Mouse (Mus musculus) midbrain, embryonic 16.5 days (tissue): ENCODE measurements around the gene Apol11a. TPM values are rescaled to one million over a fixed set of nuclear protein-coding genes. Genes with fewer than 3 reads are reported as not detected.
"Not testable (repeated sequence)": the region's sequence is repeated elsewhere in the genome, so short reads cannot be mapped to it uniquely, and the experiment has no call there.

Experiments
- ATAC-seq: fragments of 200-750 bp; cut with Nextera tagmentation; 2 replicates; pipeline ENCODE4 v1.8.0; 2017; ENCODE audit warnings: moderate TSS enrichment
- H3K27ac ChIP-seq: fragments of 300-500 bp; sonication (generic); 2 replicates; pipeline ENCODE4 v1.5.1; 2014; ENCODE audit warnings: mild to moderate bottlenecking, low read length, mixed read lengths
- H3K27me3 ChIP-seq: fragments of 300-500 bp; sonication (generic); 2 replicates; pipeline ENCODE4 v1.6.1; 2014; ENCODE audit warnings: low read depth, low read length, mixed read lengths; ENCODE audit not compliant: control insufficient read depth, insufficient read depth
- H3K36me3 ChIP-seq: fragments of 300-500 bp; sonication (generic); 2 replicates; pipeline ENCODE4 v1.6.1; 2014; ENCODE audit warnings: mild to moderate bottlenecking, low read length, moderate library complexity, mixed read lengths; ENCODE audit not compliant: control insufficient read depth, insufficient read depth
- H3K4me1 ChIP-seq: fragments of 300-500 bp; sonication (generic); 2 replicates; pipeline ENCODE4 v1.6.1; 2014; ENCODE audit warnings: mild to moderate bottlenecking, low read length, mixed read lengths; ENCODE audit not compliant: control insufficient read depth, insufficient read depth
- H3K4me2 ChIP-seq: fragments of 300-500 bp; sonication (generic); 2 replicates; pipeline ENCODE4 v1.6.1; 2014; ENCODE audit warnings: mild to moderate bottlenecking, low read length, mixed read lengths
- H3K4me3 ChIP-seq: fragments of 300-500 bp; sonication (generic); 2 replicates; pipeline ENCODE4 v1.5.1; 2014; ENCODE audit warnings: low read depth, mild to moderate bottlenecking, low read length, moderate library complexity, mixed read lengths
- H3K9ac ChIP-seq: fragments of 300-500 bp; sonication (generic); 2 replicates; pipeline ENCODE4 v1.6.1; 2014; ENCODE audit warnings: low read depth, low read length, mixed read lengths
- H3K9me3 ChIP-seq: fragments of 300-500 bp; sonication (generic); replicated peaks from 2 replicates; pipeline ENCODE4 v1.6.1; 2014; ENCODE audit warnings: mild to moderate bottlenecking, low read length, mixed read lengths; ENCODE audit not compliant: control insufficient read depth, poor library complexity, severe bottlenecking
- whole genome bisulfite sequencing: fragments of 180-500 bp; shearing (Covaris S2); extraction: QIAGEN DNeasy Blood & Tissue Kit; methylation state at CpG from one replicate; pipeline ENCODE4 v1.1.7; 2014; 5-methylcytosine and 5-hydroxymethylcytosine counted together
- polyA plus RNA-seq: library from polyadenylated mRNA; unstranded; fragments of >200 nt; fragmentation: Nextera tagmentation; extraction: Ambion mirVana; gene quantifications from 2 replicates; pipeline ENCODE4 v1.2.1, GENCODE M21; 2015

The Apol11a gene
- polyA plus RNA-seq = not detected in 2 replicates

DNA sequence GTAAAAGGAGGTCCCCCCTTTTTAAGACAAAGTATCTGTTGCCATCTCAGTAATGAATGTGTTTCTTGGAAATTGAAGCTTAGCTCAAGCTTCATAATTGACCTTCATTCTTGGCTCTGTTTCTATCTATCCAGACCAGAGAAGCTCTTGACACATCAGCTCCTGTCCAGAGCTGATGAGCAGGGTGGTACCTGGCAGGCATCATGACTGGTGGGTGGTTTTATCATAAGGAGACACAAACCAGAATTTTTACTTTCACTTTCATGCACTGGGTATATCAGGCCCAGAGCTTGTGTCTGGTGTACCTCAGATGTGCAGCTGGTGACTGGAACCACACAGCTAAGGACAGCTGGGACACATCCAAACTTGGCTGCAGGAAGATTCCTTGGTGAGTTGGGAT, at the start of gene Apol11a:
Gene Apol11a (plus strand): TSS at position 306 of the 400 bp plus-strand sequence.
- H3K9me3 ChIP-seq, H3K27me3 ChIP-seq, H3K4me2 ChIP-seq, H3K27ac ChIP-seq, ATAC-seq, H3K4me1 ChIP-seq, H3K9ac ChIP-seq, H3K4me3 ChIP-seq, H3K36me3 ChIP-seq: not testable (repeated sequence)

DNA sequence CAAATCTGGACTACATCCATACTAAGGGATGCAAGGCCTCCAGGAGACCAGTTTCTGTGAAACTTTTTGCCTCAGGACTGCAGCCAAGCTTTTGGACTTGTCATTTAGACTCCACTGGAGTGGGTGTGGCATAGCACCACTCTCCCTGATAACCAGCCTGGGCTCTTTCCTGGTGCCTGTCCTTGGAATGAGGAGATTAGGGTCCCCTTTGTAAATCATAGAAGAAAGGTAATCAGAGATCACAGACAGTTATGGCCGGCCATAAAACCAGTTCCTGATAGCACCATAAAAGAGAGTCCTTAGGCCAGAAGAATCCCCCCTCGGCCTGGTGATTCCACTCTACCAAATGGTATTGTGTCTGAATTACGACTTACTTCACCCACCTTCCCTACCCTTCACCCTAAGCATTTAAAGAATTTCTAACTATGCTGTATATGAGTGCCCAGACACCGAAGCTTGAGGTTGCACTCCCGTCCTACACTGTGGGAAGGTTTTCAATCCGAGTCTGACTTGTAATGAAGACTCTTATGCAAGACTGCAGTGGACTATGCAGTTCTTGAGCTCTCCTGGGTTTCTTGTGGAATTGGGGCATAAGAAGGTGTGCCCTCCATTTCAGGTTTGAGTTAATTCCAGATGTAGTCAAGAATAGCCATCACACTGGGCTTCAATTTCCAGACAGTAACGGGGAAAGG, 33.2 kb upstream of the Apol11a start:
- H3K27ac ChIP-seq, H3K9ac ChIP-seq, H3K4me1 ChIP-seq, H3K9me3 ChIP-seq, H3K27me3 ChIP-seq, H3K4me3 ChIP-seq, H3K4me2 ChIP-seq, ATAC-seq, H3K36me3 ChIP-seq: not testable (repeated sequence)
- WGBS = 85% methylated on average over 7 of the region's 7 CpGs

DNA sequence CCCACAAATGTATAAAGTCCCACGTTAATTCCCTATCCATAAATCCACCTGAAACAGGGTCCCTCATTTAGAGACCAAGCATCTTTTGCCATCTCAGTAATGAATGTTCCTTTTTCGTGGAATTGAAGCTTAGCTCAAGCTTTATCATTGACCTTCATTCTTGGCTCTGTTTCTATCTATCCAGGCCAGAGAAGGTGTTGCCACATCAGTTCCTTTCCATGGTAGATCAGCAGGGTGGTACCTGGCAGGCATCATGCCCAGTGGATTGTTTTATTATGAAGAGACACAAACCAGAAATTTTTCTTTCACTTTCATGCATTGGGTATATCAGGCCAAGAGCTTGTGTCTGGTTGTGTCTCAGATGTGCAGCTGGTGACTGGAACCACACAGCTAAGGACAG, 31.4 kb upstream of the Apol11a start, which contains the start of gene Apol10a:
Gene Apol10a (plus strand): TSS at position 355 of the 400 bp plus-strand sequence.
- not testable (repeated sequence) for H3K4me1 ChIP-seq, H3K36me3 ChIP-seq, H3K27ac ChIP-seq, H3K27me3 ChIP-seq, H3K4me2 ChIP-seq, H3K9me3 ChIP-seq, H3K9ac ChIP-seq, H3K4me3 ChIP-seq, ATAC-seq
- WGBS = 80% methylated on average over 2 of the region's 2 CpGs

GRCm38 (mm10) chr15:77482140-77482794, 25.8 kb upstream of the Apol11a start:
- H3K27me3 ChIP-seq = no peaks in the 10 kb centered on the region
- no peak overlapping the region for H3K27ac ChIP-seq
- no peak overlapping the region for H3K4me3 ChIP-seq
- H3K4me2 ChIP-seq = no peak overlapping the region
- H3K9ac ChIP-seq = no peak overlapping the region
- 73% methylated on average over 4 of the region's 4 CpGs for WGBS
- no peak for ATAC-seq
- no peaks in the 10 kb centered on the region for H3K4me1 ChIP-seq
- no peaks in the 10 kb centered on the region for H3K9me3 ChIP-seq
- H3K36me3 ChIP-seq = no peaks in the 10 kb centered on the region

DNA sequence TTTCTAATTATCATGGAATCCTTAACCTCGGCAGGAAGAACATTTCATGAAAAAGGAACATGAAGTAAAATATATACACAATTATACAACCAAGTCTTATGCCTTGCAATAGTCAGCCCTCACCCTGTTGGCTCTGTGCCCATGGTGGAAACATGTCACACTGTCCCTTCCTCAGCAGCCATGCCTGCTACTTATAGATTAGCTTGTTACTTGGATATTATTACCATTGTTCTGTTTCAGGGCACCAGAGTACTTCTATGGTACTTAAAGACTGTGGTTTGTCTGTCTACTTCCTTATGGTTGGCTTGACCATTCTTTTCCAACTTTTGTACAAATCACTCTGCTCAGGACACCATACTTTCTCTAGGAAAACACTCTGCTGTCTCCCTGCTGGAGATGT, 14.9 kb upstream of the Apol11a start:
- not testable (repeated sequence) for H3K27me3 ChIP-seq, H3K4me3 ChIP-seq, H3K36me3 ChIP-seq, H3K9me3 ChIP-seq, H3K27ac ChIP-seq, ATAC-seq, H3K4me2 ChIP-seq, H3K4me1 ChIP-seq, H3K9ac ChIP-seq
- no CpG with 5 or more reads among the region's 1 CpGs for WGBS

DNA sequence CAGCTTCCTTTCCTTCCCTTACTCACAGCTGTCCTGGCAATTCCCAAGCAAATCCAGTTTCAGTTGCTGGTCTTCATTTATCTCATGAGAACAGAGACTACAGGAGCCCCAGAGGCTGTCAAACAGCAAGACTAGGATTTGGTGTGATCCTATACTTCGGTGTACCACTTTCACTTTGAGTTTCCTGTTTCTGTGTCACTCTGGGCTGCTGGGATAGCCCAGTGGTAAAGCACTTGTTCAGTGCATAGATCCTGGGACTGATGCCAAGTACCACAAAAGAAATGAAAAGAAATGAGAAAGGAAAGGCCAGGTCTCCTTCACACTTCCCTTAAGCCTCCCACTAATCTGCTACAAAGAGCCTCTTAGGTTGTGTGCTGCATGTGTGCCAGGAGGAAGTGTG, 13.4 kb upstream of the Apol11a start:
- ATAC-seq = not testable (repeated sequence)

DNA sequence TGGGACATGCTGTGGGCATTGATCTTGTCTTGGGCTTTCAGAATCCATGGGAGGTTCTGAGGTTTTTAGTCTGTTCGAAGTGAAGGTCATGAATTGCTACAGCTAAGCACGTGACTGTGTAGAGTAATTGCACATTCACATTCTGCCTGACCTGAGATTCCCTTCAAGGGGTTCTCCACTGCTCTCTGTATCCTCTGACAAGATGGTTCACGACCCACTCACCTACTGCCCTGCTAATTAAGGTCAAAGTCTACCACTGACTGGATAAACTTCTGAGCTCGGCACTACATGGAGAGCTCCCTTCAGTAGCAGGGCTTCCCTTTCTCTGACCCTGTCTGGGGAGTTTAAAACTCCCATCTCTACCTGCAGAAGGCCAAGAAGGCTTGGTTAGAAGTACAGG, 12.5 kb downstream of the Apol11a start:
- not testable (repeated sequence) for H3K4me3 ChIP-seq, H3K9ac ChIP-seq, H3K9me3 ChIP-seq, H3K4me1 ChIP-seq, H3K4me2 ChIP-seq, H3K27ac ChIP-seq, H3K36me3 ChIP-seq, H3K27me3 ChIP-seq, ATAC-seq
- WGBS = 74% methylated on average over 4 of the region's 4 CpGs

More for the DNA sequence above, 13.4 kb upstream of the Apol11a start:
- H3K9ac ChIP-seq, H3K27ac ChIP-seq, H3K4me2 ChIP-seq, H3K9me3 ChIP-seq, H3K27me3 ChIP-seq, H3K4me1 ChIP-seq, H3K4me3 ChIP-seq, H3K36me3 ChIP-seq: not testable (repeated sequence)
- 47% methylated on average over 1 of the region's 1 CpGs for WGBS

- not testable (repeated sequence) for H3K4me1 ChIP-seq, H3K9me3 ChIP-seq, H3K36me3 ChIP-seq, H3K27me3 ChIP-seq, H3K9ac ChIP-seq, H3K27ac ChIP-seq, ATAC-seq, H3K4me3 ChIP-seq, H3K4me2 ChIP-seq
- 25% methylated on average over 6 of the region's 6 CpGs for WGBS
Observed at GRCm38 (mm10) chr15:77523186-77523843, 15.2 kb downstream of the Apol11a start.

DNA sequence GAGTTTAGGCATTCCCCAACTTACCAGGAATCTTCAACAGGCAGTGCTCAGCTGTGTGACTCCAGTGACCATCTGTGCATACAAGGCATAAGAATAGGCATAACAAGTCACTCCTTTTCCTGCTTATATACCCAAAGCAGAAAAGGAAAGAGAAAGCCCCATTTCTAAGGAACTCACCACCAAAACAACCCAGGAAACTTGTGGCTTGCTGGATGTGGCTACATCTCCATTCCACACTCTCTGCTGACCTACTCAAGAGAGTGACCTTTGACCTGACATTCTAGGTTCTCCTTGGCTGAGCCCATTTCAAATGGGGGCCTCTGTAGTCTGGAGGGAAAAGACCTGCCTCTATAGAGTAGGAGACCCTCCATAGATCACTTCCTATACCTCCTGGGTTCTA, 25.1 kb downstream of the Apol11a start, which contains the start of gene Apol7c:
Gene Apol7c (minus strand): TSS at position 101 of the 400 bp plus-strand sequence.
- no peak within 1 kb of the TSS for H3K4me2 ChIP-seq
- H3K9me3 ChIP-seq = no peaks in the 10 kb centered on the region
- no peak within 1 kb of the TSS for H3K9ac ChIP-seq
- no peak within 1 kb of the TSS for H3K27ac ChIP-seq
- H3K36me3 ChIP-seq = no peaks in the 10 kb centered on the region
- no peaks in the 10 kb centered on the region for H3K27me3 ChIP-seq
- no peak for ATAC-seq
- H3K4me3 ChIP-seq = no peak within 1 kb of the TSS
- H3K4me1 ChIP-seq = no peaks in the 10 kb centered on the region
